Mouse (Mus musculus): ENCODE results near the gene Oaf.
A peak's percentile ranks its signal among the peaks of the same experiment; 100 is the strongest.

Gene Oaf

DNA sequence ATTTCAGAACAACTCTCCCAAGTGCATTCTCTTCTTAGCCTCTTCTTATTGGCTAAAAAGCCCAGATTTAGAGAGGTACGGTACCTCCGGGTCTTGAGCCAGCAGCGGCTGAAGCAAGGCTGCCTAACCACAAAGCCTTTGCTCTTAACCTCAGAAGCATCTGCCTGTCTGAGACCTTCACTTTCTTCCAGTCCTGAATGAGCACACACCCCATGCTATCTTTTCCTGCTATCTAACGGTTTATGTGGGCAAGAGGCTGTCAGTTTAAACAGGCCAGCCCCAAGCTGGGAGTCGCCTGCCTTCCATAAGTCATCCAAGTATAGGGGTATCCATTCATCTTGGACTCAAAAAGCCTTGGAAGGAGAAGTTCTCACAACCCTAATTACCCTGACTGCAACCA lies 2.7 kb upstream of the Oaf start:
- no peak for DNase-seq

DNA sequence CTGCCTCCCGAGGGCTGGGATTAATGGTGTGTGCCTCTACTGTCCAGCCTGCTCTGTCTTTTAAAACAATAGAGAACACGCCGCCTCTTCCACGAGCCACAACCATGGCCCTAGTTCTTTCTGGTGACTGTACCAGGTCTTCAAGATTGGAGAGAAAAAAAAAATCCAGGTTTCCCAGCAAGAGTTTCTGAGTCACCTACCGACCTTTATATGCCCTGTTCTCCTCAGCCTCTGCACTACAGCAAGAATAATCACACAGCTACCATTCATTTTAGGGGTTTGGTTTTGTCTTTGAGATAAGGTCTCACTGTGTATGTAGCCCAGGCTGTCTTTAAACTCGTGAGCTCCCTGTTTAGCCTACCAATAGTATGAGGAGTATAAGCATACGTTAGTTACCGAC lies 2.3 kb upstream of the Oaf start:
- DNase-seq: no peak

DNA sequence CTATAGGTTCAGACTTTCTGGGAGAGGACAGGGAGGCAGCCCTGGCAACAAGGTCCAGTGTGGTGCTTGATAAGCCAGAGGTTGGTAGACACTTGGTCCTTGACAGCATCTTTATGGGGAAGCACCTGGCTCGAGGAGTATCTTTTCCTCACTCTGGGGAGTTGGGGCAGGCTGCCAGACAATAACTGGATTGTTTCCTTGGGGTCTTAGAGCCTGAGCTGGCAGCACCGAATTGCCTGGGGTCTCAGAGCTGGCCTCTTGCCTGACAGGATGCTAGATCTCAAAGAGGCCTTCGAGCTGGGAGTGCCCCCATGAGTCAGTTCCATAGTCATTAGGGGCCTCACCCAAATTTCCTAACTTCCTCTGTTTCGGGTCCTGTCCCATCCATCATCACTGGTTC lies 1.6 kb upstream of the Oaf start:
- no peak for DNase-seq

DNA sequence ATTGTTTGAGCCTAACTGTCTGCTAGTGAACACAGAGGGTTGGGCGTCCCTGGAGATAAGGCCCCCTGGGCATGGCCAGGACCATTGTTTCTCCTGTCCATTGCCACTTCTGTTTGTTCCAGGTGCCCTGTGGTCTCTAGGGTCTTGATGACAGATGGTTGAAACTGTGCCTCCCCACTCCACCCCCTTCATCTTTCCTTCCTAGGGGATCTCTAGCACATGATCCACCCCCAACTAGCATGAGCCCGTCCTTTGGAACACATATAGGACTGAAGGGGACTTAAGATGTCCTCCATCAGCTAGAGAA lies 836 bp upstream of the Oaf start:
- DNase-seq: no peak

DNA sequence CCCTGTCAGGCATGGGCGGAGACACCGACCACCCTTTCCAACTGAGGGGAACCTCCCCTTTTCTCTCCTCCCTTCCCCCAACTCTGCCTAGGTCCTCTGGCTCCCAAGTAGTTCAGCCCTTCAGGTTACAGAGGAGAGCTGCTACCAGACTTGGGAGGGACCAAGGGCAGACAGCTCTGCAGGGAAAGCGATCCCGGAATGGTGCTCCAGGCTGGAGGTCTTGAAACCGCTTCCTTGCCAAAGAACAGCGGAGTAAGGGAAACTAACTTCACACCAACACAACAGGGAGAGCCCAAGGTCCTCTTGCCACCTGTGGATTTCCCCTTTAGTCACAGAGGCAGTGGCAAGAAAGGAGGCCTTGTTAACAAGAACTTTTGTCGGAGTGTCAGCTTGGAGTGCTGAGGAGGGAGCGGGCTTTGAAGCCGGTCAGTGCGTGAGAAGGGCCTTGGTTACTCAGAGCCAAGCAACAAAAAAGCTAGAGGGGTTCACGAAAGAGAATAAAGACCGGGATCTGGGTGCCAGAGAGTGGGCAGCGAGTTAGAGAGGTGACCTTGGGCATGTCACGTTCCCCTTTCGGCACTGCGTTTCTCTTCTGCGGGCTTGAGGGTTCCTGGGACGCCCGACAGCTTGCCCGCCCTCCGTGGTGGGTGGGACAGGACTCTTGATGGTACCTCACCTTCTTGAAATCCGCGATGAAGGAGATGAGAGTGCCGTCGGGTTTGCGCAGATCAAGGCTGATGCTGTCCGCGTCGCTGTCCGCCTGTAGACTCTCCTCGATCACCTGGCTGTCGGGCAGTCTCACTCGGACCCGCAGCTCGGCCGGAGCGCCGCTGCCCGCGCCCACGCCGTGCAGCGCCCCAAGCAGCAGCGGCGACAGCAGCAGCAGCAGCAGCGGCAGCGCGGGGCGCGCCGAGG lies 823 bp downstream of the Oaf start:
- DNase-seq: peak; percentile 57

DNA sequence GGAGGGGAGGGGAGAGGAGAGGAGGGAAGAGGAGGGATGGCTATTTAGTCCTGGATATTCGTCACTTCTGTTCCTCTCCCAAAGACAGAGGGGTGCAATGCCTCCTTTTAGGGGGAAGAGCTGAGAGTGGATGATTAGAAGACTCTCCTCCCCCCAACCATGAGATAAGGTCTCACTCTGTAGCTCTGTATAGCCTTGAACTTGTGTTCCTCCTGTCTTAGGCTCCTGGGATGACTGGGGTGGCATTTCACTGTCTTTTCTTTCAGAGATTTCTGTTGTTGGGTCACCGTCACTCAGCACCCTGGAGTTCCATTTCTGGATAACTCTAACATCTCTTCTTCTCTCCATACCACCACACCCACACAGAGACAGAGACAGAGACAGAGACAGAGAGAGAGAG lies 1.5 kb downstream of the Oaf start:
- DNase-seq: no peak

DNA sequence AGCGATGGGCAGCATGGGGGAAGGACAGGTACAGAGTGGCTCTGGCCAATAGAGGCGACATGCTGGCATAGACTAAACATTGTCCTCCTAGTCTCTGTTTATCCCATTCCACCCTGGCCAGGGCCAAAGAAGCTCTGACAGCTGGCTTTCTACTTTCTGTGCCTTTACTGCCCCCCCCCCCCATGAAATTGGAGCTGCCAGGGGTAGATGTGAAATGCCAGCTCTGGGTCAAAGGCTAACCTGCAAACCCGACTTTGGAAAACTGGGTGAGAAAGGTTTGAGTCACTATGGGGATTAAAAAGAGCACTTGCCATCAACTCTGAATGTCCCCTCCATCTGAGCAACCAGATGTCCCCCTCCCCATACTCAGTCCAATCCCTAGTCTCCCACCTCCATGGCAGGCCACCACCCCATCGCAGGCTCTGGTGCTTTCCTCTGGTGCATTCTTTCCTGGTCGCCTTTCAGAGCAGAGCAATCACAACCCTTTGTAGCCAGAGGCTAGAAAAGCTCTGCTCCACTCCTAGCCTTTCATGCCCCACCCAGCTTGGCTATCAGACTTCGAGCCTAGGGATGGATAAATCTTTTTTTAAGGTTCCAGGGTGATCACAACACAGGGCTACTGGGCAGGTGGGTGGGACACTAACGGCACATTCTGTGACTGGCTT lies 2.5 kb downstream of the Oaf start:
- no peak for DNase-seq

DNA sequence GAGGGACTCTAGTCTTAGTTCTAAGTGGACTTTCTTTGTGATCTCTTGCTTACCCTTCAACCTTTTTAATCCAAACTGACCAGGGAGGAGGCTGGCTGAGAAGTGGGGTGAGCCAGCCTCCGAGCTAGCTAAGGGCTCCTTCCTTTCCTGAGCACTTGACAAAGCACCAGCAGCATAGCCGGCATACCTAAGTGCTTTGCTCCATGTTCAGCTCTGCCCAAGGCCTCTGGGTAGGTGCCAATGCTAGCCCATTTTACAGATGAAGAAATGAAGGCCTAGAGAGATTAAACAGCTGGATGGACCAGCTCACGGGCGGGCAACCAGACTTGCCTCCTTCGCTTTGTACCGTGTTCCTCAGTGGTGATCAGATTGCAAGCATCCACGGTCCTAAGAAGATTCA lies 3.1 kb downstream of the Oaf start:
- DNase-seq: no peak

DNA sequence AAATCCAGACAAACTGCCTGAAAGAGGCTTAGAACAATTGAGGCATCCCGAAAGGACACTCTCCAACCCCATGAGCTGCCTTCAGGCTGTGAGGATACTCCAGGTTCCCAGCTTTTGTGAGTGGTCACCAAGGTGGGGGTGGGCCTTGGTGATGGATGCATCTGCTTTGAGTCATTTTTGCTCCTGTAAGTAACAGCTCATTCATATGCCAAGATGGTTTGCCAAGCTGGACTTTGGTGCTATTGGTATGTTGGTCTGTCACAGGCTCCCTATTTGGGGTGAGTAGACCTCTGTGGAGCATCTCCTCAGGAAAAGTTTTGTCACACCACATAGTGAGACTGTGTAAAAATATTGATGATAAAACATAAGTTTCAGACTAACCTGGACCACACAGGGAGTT lies 3.6 kb downstream of the Oaf start:
- no peak for DNase-seq

DNA sequence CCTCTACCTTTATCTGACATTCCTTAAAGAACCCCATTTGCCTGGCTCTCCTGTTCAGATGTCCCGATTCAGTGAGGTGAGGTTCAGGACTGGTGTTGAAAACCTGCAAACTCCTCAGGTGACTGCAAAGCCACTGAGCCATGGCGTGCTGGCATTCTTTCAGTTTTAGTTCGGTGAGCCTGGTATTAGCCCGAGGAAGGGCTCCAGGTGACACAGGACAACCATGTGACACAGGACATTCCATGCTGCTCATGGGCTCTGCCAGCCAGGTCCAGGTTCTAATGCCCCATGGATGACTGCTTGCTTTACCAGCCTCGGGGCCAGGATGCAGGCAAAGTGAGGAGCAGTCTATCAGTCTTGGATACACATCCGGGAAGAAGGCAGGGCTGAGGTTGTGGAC lies 4.4 kb downstream of the Oaf start:
- no peak for DNase-seq

DNA sequence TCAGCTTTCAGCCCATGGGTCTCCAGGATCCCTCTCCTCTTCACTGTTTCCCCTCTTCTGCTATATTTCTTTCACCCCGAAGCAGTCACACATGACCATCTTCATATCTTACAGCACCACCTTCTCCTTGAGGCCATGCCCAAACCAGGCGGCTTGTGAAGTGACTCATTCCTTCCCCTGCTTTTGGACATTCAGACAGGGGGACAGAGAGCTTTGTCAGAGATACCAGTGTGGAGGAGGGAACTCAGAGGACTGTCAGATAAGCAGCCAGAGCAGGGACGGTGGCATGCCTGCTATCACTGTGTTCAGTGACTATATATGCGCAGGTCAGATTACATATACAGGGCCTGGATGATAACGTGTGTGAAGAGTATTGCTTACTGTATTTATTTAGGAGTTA lies 5.2 kb downstream of the Oaf start:
- peak; percentile 83 for DNase-seq

DNA sequence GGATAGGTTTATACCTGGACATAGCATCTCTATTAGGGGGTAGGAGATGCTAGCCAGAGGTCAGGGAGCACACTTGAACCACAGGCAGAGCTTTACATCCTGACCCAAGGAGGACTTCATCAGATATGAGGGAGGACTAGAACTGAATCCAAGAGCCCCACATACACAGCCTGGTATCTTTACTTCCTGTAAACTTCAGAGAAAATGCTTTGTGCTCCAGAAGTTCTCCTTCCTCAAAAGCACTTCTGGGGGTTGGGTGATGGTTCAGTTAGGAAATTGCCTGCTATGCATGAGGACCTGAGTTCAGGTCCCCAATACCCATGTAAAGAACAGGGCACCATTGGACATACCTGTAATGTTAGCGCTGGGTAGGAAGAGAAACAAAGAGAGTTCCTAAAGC lies 6.2 kb downstream of the Oaf start:
- DNase-seq: no peak

DNA sequence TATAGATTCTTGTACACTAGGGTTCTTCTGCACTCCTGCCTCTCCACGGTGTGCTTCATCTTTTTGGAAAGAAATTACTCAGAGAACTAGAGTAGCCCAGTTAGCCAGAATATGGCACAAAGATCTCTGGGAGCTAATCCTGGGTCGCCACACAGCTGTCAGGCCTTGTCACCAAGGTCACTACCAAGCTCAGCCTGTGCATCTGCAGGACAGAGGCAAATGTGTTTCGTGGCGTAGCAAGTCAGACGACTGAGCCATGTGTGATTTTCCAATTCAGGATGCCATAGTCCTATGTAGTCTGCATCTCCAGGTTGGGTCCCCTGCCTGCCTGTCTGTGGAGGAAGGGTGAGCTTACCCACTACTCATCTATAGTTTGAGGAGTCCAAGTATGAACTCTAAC lies 6.7 kb downstream of the Oaf start:
- DNase-seq: no peak

DNA sequence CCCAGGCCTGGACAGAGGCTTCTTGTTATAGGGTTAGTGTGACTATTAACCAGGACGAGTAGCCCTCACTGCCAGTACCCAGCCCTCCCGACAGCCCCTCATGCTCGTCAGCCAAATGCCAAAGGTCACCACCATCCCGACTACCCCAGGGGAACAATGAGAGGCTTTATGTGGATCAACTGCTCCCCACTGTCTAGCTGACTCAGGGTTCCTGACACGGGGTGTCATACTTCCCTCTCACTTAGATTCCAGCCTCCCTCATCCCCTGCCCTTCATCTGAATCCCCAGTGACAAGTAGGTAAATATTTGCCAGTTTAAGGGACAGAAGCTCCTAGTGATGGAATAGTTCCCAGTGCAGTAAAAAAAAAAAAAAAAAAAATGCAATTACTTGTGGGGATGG lies 7.4 kb downstream of the Oaf start:
- DNase-seq: no peak

DNA sequence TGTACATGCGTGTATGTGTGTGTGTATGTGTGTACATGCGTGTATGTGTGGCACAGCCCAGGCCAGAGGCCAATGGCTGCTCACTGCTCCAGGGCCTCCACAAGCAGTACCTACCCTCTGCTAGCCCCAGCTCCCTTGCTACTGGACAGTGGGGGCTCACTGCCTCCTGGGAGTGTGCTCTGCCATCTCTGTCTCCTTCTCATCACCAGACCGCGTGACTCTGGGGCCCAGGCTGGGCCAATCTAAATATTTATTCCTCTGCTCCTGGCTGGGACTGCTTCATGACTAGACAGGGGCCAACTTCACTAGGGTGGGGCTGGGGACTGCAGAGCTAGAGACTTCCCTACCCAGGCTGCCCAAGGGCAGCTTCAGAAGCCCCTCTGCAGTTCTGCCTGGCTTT lies 7.9 kb downstream of the Oaf start:
- DNase-seq: no peak

DNA sequence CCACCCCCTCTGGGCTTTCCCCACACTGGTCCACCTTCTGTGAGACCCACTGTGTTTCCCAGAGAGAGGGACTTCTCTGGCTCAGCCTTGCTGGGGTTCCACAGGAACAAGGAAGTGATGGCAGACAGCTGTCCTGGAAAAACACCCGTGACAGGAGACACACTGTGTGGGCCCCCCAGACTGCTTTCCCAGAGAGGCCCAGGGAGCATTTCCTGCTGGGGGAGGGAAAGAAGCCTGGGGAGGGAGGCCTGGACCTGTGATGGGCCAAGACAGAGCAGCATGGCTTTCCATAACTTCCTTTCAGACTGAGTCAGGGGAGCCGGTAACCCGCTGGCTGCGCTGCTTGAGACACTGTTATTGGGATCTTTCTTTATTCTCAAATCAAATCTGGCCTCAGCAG lies 8.8 kb downstream of the Oaf start:
- no peak for DNase-seq

DNA sequence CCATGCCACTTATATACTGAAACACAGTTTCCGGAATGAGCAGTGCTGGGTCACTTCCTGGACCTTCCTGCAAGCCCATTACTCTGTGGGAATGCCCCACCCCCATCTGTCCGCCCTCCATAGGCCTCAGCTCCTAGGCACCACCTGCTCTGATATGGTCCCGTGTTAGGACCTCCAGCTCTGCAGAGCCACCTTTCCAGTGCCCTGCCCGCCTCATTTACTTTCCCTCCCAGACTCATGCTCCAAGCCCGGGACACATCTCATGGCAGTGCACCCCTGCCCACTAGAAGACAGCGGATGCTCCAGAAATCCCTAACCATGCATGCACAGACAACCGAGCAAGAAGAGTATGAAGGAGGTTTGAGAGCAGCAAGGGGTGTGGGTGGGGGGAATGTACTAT lies 9.7 kb downstream of the Oaf start:
- no peak for DNase-seq

DNA sequence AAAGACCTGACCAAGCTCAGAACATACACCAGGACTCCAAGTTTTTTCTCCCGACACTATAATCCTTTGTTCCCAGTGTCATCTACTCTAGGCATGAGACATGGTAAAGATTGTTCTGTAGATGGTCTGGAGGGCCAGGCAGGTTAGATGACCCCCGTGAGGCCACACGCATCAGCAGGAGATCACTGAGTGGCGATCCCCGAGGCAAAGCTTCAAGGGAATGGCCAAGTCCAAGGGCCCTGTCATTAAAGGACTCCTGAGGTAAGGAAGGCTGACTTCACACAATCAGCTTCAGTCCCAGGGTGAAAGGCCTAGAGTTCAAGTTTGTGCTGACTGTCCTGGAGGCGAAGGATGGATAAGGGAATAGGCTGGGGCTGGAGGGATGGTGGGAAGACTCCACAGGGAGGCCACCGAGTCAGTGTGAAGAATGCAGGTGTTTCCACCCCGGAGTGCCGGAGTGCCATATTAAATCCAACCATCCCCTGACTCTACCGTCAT lies 10.3 kb downstream of the Oaf start:
- DNase-seq: no peak

DNA sequence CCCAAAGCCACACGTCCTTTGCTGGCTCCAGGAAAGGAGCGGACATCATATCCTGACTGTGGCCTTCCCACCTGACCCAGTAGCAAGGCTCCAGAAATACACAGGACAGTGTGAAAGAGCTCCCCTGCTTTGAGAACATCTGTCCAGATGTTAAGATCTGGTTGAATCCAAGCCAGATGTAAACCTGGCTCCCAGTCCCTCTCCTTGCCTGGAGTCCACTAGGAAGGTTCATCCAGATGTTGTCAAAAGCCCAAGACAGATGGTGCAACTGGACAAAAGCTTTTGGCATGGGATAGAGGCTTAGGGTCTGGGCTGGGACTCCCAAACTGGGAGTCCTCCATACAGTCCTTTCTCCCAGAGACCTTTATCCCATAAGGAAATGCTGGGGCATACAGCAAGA lies 11.0 kb downstream of the Oaf start:
- no peak for DNase-seq

DNA sequence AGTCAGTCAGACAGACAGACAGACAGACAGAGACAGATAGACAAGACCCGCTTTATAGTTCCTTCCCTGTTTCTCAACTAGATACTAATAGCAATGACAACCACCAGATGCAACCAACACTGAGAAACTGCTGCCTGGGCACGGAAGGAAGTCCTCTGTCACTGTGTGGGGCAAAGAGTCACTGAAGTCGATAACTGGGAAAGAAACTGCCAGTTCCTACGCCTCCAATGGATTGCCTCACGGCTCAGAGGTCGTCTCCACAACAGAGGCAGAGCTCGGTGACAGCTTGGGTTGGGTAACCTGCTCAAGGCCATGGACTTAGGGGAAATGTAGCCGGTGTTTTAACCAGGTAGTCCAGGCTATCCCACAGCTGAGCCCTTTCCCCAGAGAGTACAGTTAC lies 12.1 kb downstream of the Oaf start:
- DNase-seq: no peak

DNA sequence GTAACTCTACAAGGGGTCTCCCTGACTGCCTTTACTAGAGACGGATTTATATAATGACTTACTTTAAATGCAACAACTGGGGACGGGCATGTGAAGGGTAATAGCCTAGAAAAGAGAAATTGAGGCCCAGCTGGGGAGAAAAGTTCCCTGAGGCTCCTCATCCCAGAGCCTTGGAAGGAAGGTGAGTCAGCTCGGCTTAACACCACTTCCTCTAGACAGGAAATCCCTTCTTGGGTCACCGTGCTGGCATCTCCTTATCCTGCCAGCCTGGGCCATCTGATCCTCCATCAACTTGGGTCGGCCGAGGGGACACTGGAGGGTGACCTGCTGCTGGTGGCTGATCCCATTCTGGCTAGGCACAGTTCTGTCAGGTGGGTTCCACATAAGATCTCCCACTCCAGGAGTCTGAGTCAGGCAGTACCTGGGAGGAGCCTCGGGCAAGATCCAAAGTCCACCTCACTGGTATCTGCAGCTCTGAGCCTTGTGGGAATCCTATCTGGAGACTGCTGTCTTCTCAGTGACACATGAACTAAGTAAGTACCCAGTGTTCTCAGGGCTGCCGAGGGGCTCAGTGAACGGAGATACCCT lies 13.0 kb downstream of the Oaf start:
- DNase-seq: no peak

DNA sequence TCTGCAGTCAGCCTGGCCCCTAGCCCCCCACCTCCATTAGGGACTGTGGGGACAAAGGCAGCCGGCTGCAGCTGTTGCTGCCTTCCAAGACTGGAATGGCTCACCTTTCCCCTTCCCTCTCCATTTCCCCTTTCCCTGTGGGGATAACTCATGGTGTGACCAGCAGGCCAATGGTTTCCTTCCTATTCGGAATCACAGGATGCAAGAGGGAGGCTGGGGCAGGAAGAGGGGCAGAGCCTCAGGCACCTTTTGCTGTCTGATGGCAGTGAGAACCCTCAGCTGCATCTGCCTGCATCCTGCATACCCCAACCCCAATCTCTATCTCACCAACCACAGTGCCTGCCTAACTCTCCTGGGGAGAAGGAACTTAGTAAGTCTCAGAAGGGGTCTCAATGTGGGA lies 14.2 kb downstream of the Oaf start:
- no peak for DNase-seq

DNA sequence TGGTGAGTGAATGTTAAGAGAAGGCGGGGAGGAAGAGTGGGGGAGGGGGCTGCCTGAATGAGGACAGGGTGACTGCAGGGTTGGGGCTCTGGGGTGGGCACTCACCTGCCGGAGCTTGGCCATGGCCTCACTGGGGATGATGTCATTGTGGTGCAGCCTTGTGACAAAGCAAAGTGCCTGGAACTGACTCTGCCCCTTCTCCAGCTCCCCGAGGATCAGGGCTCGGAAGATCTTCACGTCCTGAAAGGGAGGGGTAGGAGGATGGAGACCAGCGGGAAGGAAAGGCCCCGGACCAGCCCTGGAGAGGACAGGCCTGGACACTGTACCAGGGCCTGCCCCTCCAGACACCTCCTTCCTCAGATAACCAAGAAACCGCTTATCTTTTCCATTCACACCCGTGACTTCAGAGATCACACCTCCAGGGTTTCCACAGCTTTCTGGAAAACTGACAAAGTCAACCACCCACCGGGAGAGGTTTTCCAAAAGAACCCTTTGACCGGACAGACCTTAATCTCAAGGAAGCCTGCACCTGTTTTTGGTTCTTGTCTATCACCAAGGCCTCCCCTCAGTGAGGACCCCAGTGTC lies 14.8 kb downstream of the Oaf start:
- DNase-seq: peak; percentile 71

DNA sequence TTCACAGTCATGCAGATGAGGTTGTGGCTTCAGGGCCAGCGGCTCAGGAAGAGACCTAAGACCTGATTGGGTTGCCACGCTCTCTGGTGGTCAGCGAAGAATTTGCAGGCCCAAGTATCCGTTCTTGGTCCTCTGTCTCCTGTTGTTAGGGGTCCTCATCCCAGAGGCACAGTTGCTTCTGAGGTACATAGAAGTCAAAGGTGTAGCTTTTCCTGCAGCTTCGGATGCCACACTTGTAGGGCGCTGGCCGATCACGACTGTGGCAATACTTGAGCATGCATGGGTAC lies 17.3 kb downstream of the Oaf start:
- DNase-seq: no peak

Measured in liver (tissue).